Mouse (Mus musculus): Measurements from ENCODE around the gene Nbeal1. TPM values are rescaled to one million over a fixed set of nuclear protein-coding genes. Genes with fewer than 3 reads are reported as not detected.

The Nbeal1 gene
- polyA plus RNA-seq, 2 experiments, result 5.2 to 8.5 TPM

GRCm38 (mm10) chr1:60376556-60376955 is 196.2 kb downstream of the Nbeal1 start:
- Histone ChIP-seq H3K9ac (ENCODE audit: low read depth, low read length, severe bottlenecking) (no peak overlapping the region), H3K4me3 (replicated peaks; ENCODE audit: low read length) (no peak overlapping the region), H3K36me3 (ENCODE audit: control insufficient read depth, insufficient read depth, low read length) (peaks cover 23% of the 10 kb centered on the region), H3K27me3 (ENCODE audit: control insufficient read depth, insufficient read depth, low read length) (no peaks in the 10 kb centered on the region), H3K9me3 (ENCODE audit: control insufficient read depth, low read length) (no peaks in the 10 kb centered on the region), H3K4me1 (ENCODE audit: control insufficient read depth, insufficient read depth, low read length) (no peaks in the 10 kb centered on the region), H3K4me2 (replicated peaks; ENCODE audit: low read depth, low read length, severe bottlenecking) (no peak overlapping the region), H3K27ac (replicated peaks; ENCODE audit: low read depth, low read length) (no peak overlapping the region)
- WGBS, result 100% methylated on average over 1 of the region's 1 CpGs
- DNase-seq (ENCODE audit: low spot score), result no peak
- no peak for ATAC-seq (ENCODE audit: low FRiP score, low read depth)
- no peak for TF ChIP-seq POLR2A (IDR thresholded peaks at IDR 0.05; ENCODE audit: borderline replicate concordance, extremely low read depth, insufficient read depth, insufficient read length)

DNA sequence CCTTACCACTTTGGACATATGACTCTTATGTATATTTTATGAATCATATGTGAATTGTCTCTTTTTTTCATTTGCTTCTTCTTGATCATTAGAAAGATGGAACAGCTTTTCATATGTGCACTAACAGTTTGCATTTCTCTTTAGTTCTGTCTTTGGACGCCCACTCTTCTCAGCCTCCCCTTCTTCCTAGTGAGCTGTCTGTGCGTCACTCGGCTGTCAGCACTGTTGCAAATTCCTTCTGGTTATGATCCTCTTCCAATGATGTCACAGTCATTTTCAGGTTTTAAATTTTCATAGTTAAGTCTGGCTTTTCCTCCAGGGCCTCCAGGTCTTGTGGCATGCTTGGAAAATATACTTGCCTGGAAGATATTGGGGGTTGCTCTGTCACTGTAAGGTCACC is 201.5 kb downstream of the Nbeal1 start:
- Histone ChIP-seq H3K9ac (ENCODE audit: low read depth, low read length, severe bottlenecking) (no peak overlapping the region), H3K4me3 (replicated peaks; ENCODE audit: low read length) (no peak overlapping the region), H3K4me1 (ENCODE audit: control insufficient read depth, insufficient read depth, low read length) (no peaks in the 10 kb centered on the region), H3K36me3 (ENCODE audit: control insufficient read depth, insufficient read depth, low read length) (peaks cover 18% of the 10 kb centered on the region), H3K27me3 (ENCODE audit: control insufficient read depth, insufficient read depth, low read length) (no peaks in the 10 kb centered on the region), H3K4me2 (replicated peaks; ENCODE audit: low read depth, low read length, severe bottlenecking) (no peak overlapping the region), H3K27ac (replicated peaks; ENCODE audit: low read depth, low read length) (no peak overlapping the region), H3K9me3 (ENCODE audit: control insufficient read depth, low read length) (no peaks in the 10 kb centered on the region)
- DNase-seq (ENCODE audit: low spot score) (no peak), ATAC-seq (ENCODE audit: low FRiP score, low read depth) (no peak)
- no peak for TF ChIP-seq POLR2A (IDR thresholded peaks at IDR 0.05; ENCODE audit: borderline replicate concordance, extremely low read depth, insufficient read depth, insufficient read length)
- 91% methylated on average over 3 of the region's 3 CpGs for WGBS

Other genes with a start within 250 kb of the Nbeal1 start
- 1.3 and 1.7 TPM in 2 replicates for gene Ica1l, start 137.4 kb upstream of the Nbeal1 start, polyA plus RNA-seq (2012; rRNA removed)
- gene Ica1l, start 137.4 kb upstream of the Nbeal1 start, polyA plus RNA-seq (2014; fragmentation: Nextera tagmentation; extraction: Ambion mirVana), result 1.7 and 2.3 TPM in 2 replicates
- gene Carf, start 82.4 kb upstream of the Nbeal1 start, polyA plus RNA-seq (2012; rRNA removed), result 9.0 and 9.3 TPM in 2 replicates
- 8.6 and 9.4 TPM in 2 replicates for gene Carf, start 82.4 kb upstream of the Nbeal1 start, polyA plus RNA-seq (2014; fragmentation: Nextera tagmentation; extraction: Ambion mirVana)
- 19.3 and 23.4 TPM in 2 replicates for gene Wdr12, start 82.0 kb upstream of the Nbeal1 start, polyA plus RNA-seq (2012; rRNA removed)
- 39.6 and 44.8 TPM in 2 replicates for gene Wdr12, start 82.0 kb upstream of the Nbeal1 start, polyA plus RNA-seq (2014; fragmentation: Nextera tagmentation; extraction: Ambion mirVana)
- gene Cyp20a1, start 162.7 kb downstream of the Nbeal1 start, polyA plus RNA-seq (2012; rRNA removed), result 20.9 and 24.3 TPM in 2 replicates
- 5.5 and 6.3 TPM in 2 replicates for gene Cyp20a1, start 162.7 kb downstream of the Nbeal1 start, polyA plus RNA-seq (2014; fragmentation: Nextera tagmentation; extraction: Ambion mirVana)
- 14.4 and 17.7 TPM in 2 replicates for gene Abi2, start 229.0 kb downstream of the Nbeal1 start, polyA plus RNA-seq (2012; rRNA removed)
- gene Abi2, start 229.0 kb downstream of the Nbeal1 start, polyA plus RNA-seq (2014; fragmentation: Nextera tagmentation; extraction: Ambion mirVana), result 15.0 and 19.6 TPM in 2 replicates